Mouse (Mus musculus): ENCODE results near the gene Mrps26.

DNA sequence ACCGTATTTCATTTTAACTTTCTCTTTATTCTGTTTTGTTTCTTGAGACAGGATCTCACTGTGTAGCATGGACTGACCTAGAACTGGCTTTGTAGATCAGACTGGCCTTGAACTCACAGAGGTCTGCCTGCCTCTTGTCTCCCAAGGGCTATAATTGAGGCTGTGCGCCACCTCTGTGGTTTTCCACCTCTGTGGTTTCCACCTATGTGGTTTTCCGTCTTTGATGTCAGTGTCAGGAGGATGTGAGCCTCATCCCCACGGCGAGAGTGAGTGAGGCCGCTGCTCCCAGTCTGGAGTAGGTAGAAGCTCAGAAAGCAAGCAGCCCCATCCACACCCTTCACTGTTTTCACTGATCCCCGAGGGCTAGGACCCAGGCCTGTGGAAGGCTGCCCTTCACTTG is 8.7 kb upstream of the Mrps26 start:
- TF ChIP-seq CTCF (IDR thresholded peaks at IDR 0.05; ENCODE audit: insufficient read depth, low read length) = no peak
- no peak for TF ChIP-seq POLR2A (IDR thresholded peaks at IDR 0.05; ENCODE audit: borderline replicate concordance, extremely low read depth, low read depth, low read length)

Measured in lung, adult 2 months (tissue).